Mouse (Mus musculus) limb, embryonic 11.5 days (tissue): ENCODE measurements around the gene Dlgap1. TPM values are rescaled to one million over a fixed set of nuclear protein-coding genes. Genes with fewer than 3 reads are reported as not detected.
A peak's percentile ranks its signal among the peaks of the same experiment; 100 is the strongest.
"Not testable (repeated sequence)": the region's sequence is repeated elsewhere in the genome, so short reads cannot be mapped to it uniquely, and the experiment has no call there.

Source experiments
- ATAC-seq: fragments of 200-750 bp; cut with Nextera tagmentation; 2 replicates; pipeline ENCODE4 v1.8.0; 2017; ENCODE audit warnings: low read depth; ENCODE audit not compliant: insufficient number of reproducible peaks, low FRiP score, low TSS enrichment
- DNase-seq: peaks from one replicate; pipeline ENCODE4 v3.0.0-alpha.2; 2015; ENCODE audit warnings: low spot score
- H3K27ac ChIP-seq: fragments of 300-500 bp; sonication (generic); replicated peaks from 2 replicates; pipeline ENCODE4 v1.5.1; 2014; ENCODE audit warnings: low read depth, mild to moderate bottlenecking, low read length
- H3K27me3 ChIP-seq: fragments of 300-500 bp; sonication (generic); 2 replicates; pipeline ENCODE4 v1.6.1; 2014; ENCODE audit warnings: mild to moderate bottlenecking, low read length, mixed read lengths; ENCODE audit not compliant: control insufficient read depth, insufficient read depth
- H3K36me3 ChIP-seq: fragments of 300-500 bp; sonication (generic); 2 replicates; pipeline ENCODE4 v1.6.1; 2014; ENCODE audit warnings: mild to moderate bottlenecking, low read length, moderate library complexity, mixed read lengths; ENCODE audit not compliant: control insufficient read depth, insufficient read depth
- H3K4me1 ChIP-seq: fragments of 300-500 bp; sonication (generic); 2 replicates; pipeline ENCODE4 v1.6.1; 2014; ENCODE audit warnings: low read length, mixed read lengths; ENCODE audit not compliant: control insufficient read depth, insufficient read depth
- H3K4me2 ChIP-seq: fragments of 300-500 bp; sonication (generic); 2 replicates; pipeline ENCODE4 v1.6.1; 2014; ENCODE audit warnings: low read depth, mild to moderate bottlenecking, moderate library complexity; ENCODE audit not compliant: severe bottlenecking
- H3K4me3 ChIP-seq: fragments of 300-500 bp; sonication (generic); 2 replicates; pipeline ENCODE4 v1.5.1; 2014; ENCODE audit warnings: low read depth, low read length
- H3K9ac ChIP-seq: fragments of 300-500 bp; sonication (generic); 2 replicates; pipeline ENCODE4 v1.6.1; 2014; ENCODE audit warnings: mild to moderate bottlenecking, low read length
- H3K9me3 ChIP-seq: fragments of 300-500 bp; sonication (generic); 2 replicates; pipeline ENCODE4 v1.6.1; 2016; ENCODE audit warnings: low read length; ENCODE audit not compliant: control insufficient read depth
- WGBS: fragments of 180-500 bp; shearing (Covaris S2); extraction: QIAGEN DNeasy Blood & Tissue Kit; methylation state at CpG from one replicate; pipeline ENCODE4 v1.1.7; 2014; 5-methylcytosine and 5-hydroxymethylcytosine counted together
- polyA plus RNA-seq: library from polyadenylated mRNA; unstranded; fragments of >200 nt; fragmentation: Nextera tagmentation; extraction: Ambion mirVana; gene quantifications from 2 replicates; pipeline ENCODE4 v1.2.1, GENCODE M21; 2014

Dlgap1 gene
- polyA plus RNA-seq, 1 experiment from 2014 or later = 0.65 TPM

DNA sequence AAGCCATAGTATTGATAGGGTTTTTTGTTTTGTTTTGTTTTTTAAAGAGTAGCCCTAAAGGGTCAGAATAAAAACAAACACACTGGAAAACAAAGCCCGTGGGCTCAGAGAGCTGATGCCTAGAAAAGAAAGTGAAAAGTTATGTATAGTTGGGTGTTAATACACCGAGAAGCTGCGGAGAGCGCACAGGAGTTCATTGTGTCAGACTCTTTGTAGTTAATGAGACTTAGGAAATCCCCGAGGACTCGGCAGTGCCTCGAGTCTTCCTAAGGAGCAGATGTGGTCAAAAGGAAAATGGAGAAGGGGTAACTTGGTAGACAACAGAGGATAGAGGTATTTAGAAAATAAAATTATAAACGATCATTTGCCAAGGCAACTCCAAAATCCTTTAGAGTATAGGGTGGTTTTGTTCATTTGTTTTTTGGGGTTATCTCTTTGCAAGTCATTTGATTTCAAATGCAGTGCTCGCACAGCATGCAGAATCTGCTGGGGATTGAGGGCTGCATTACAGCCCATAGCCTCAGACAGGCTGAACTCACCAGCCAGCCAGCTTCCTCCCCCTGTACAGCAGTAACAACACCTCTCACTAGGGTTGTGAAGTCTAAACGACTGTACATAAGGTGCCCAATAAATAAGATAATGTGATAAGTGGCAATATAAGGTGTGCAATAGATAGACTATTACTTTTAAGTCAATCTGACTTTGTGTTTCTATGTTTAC lies 866.4 kb downstream of the Dlgap1 start:
- 2% methylated on average over 10 of the region's 10 CpGs for WGBS
- H3K36me3 ChIP-seq = no peaks in the 10 kb centered on the region
- H3K27ac ChIP-seq = no peak overlapping the region
- no peaks in the 10 kb centered on the region for H3K27me3 ChIP-seq
- peaks cover 10% of the 10 kb centered on the region for H3K4me1 ChIP-seq
- peak overlapping the region; percentile 30; the same call in 1 of the 2 replicates for H3K4me3 ChIP-seq
- no peaks in the 10 kb centered on the region for H3K9me3 ChIP-seq
- DNase-seq (no peak), ATAC-seq (no peak)
- H3K9ac ChIP-seq = no peak overlapping the region
- H3K4me2 ChIP-seq = peak overlapping the region; percentile 67

DNA sequence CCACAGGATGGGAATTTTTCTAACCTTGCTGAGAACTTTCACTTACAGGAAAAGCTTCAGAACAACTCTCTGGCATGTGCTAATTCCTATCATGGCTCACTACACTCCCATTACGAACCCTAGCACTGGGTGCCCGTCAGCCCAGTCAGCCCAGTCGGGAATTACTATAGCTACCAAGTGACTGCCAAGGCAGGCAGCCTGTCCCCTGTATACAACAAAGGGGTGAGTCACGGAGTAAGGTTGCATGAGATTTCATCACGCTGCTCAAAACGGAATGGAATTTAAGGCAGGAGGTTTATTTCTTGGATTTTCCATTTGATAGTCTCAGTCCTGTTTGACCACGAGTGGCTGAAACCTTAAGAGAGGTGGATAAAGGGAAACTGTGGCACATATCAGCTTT lies 867.9 kb downstream of the Dlgap1 start:
- no peak overlapping the region for H3K27ac ChIP-seq
- no peak for DNase-seq
- H3K4me2 ChIP-seq = no peak overlapping the region
- ATAC-seq = no peak
- peaks cover 4% of the 10 kb centered on the region; the same call in 1 of the 2 replicates for H3K36me3 ChIP-seq
- peaks cover 10% of the 10 kb centered on the region for H3K4me1 ChIP-seq
- 72% methylated on average over 7 of the region's 7 CpGs for WGBS
- no peak overlapping the region for H3K9ac ChIP-seq
- no peaks in the 10 kb centered on the region for H3K27me3 ChIP-seq
- H3K9me3 ChIP-seq = no peaks in the 10 kb centered on the region
- no peak overlapping the region for H3K4me3 ChIP-seq

DNA sequence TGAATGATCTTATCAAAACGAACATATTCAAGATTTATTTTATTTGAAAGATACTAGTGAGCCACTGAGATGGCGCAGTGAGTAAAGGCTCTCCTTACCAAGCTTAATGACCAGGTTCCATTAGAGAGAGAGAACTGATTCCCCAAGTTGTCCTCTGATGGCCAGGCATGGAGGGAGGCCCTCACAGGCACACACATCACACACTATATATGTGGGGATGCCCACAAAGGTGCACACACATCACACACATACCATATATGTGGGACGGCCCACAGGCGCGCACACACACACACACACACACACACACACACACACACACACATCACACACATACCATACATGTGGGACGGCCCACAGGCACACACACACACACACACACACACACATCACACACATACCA lies 868.6 kb downstream of the Dlgap1 start:
- DNase-seq, H3K9ac ChIP-seq, H3K4me3 ChIP-seq, H3K36me3 ChIP-seq, H3K4me1 ChIP-seq, H3K27me3 ChIP-seq, H3K27ac ChIP-seq, ATAC-seq, H3K4me2 ChIP-seq, H3K9me3 ChIP-seq: not testable (repeated sequence)
- 80% methylated on average over 3 of the region's 6 CpGs for WGBS

DNA sequence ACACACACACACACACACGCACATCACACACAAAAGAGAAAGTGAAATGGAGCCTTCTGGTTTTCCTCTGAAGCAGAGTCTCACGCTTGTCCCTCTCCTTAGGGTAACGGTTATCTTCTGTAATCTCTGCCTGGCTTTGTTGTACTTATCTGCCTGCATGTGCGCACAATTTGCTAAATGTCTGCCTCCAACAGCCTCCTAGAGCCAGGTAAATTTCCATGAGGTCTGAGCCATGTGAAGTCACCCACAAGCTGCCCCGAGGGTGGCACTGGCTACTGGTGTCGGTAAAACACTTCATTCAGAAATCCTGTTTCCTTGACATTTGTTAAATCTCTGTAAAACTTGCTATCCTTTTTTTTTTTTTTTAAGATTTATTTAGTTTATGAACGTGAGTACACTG lies 869.2 kb downstream of the Dlgap1 start:
- H3K4me2 ChIP-seq = no peak overlapping the region
- WGBS = 81% methylated on average over 7 of the region's 7 CpGs
- no peak for DNase-seq

DNA sequence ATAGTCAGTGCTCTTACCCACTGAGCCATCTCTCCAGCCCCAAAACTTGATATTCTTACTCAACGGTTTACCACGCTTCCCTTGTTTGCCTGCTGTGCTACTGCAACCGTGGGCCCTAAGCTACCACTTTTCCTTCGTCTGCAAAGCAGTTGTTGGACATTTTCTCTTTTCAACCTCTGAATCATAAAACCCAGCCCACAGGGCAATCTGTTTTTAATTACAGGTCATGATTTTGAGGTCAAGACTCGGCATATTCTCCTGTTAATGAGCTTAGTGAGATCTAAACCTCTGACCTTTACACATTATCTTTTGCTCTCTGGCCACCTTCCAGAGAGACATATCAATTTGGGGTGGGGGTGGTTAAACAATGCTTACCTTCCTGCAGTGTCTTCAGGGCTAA lies 869.7 kb downstream of the Dlgap1 start:
- H3K36me3 ChIP-seq = peaks cover 9% of the 10 kb centered on the region
- H3K4me3 ChIP-seq = no peak overlapping the region
- H3K4me1 ChIP-seq = peaks cover 11% of the 10 kb centered on the region
- no peaks in the 10 kb centered on the region for H3K9me3 ChIP-seq
- no peaks in the 10 kb centered on the region for H3K27me3 ChIP-seq
- 20% methylated on average over 5 of the region's 5 CpGs for WGBS
- H3K27ac ChIP-seq = no peak overlapping the region
- no peak for ATAC-seq
- H3K4me2 ChIP-seq = no peak overlapping the region
- H3K9ac ChIP-seq = no peak overlapping the region
- peak; percentile 34 for DNase-seq

More for the DNA sequence above, 869.2 kb downstream of the Dlgap1 start:
- Histone ChIP-seq H3K4me1 (peaks cover 10% of the 10 kb centered on the region), H3K9ac (no peak overlapping the region), H3K4me3 (no peak overlapping the region), H3K36me3 (peaks cover 7% of the 10 kb centered on the region), H3K27ac (no peak overlapping the region), H3K9me3 (no peaks in the 10 kb centered on the region), H3K27me3 (no peaks in the 10 kb centered on the region)
- ATAC-seq = no peak

DNA sequence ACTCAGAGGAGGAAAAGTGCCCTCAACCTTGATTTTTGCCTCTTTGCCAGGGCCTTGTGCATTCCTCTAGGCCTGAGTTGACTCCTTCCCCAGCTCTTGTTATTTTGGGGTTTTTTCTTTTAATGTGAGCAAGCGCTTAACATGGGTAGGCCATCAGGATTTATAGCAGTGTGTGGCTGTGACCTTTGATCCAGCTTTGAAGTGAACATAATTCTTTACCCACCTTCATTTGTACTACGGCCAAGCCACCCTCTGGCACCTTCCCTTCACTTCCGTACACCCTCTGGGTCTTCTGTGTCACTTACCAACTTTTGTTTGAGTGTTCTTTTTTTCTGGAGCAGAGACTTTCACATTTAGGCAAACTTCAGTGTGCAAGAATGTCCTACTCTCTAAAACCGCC lies 874.4 kb downstream of the Dlgap1 start:
- no peak overlapping the region for H3K9ac ChIP-seq
- no peak for DNase-seq
- H3K4me1 ChIP-seq = 0 out of 2 replicates have a peak, but pooled peaks cover 8% of the 10 kb centered on the region
- H3K36me3 ChIP-seq = peaks cover 12% of the 10 kb centered on the region
- 37% methylated on average over 4 of the region's 4 CpGs for WGBS
- no peak for ATAC-seq
- H3K27ac ChIP-seq = no peak overlapping the region
- H3K4me3 ChIP-seq = no peak overlapping the region
- no peak overlapping the region for H3K4me2 ChIP-seq
- H3K9me3 ChIP-seq = no peaks in the 10 kb centered on the region
- no peaks in the 10 kb centered on the region for H3K27me3 ChIP-seq

DNA sequence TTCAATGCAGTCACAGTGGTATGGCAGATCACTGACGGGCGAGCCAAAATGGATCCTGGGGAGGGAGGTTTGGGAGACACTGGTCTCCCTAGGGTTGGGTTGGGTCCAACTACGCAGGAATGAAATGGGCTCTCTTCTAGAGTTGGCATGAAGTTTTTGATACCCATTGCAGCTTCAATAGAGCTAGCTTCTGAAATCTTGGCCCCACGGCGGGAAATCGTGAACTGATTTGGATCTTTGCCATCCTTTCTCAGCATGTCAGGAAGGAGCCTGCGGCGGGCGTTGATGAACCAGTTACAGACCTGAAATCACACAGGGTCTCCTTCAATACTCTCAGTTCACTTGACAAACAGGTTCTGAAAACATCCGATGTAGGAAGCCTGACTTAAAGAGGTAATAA lies 876.1 kb downstream of the Dlgap1 start:
- Histone ChIP-seq H3K27ac (no peak overlapping the region), H3K4me2 (no peak overlapping the region), H3K4me1 (0 out of 2 replicates have a peak, but pooled peaks cover 8% of the 10 kb centered on the region), H3K36me3 (peaks cover 12% of the 10 kb centered on the region), H3K9me3 (no peaks in the 10 kb centered on the region), H3K9ac (no peak overlapping the region), H3K4me3 (no peak overlapping the region), H3K27me3 (no peaks in the 10 kb centered on the region)
- no peak for DNase-seq
- no peak for ATAC-seq
- WGBS = 86% methylated on average over 10 of the region's 10 CpGs

DNA sequence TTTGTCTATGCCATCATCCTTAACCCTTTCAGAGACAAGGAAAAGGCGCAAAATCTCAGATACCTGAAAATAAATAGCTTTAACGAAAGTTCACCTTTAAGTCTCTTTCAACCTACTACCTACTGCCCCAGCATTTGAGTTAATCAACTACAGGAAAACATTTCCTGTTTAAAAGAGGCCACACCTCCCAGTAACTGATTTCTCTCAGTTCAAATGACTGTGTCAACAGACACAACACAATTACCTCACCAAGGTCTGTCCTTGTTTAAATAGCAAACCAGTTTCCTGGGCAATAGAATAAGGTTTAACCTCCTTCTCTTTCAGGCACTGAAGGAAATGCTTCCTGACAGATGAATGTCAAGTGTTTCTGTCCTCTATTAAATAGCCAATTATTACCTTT lies 876.7 kb downstream of the Dlgap1 start:
- no peak overlapping the region for H3K4me3 ChIP-seq

More for the DNA sequence above, 876.7 kb downstream of the Dlgap1 start:
- Histone ChIP-seq H3K4me1 (0 out of 2 replicates have a peak, but pooled peaks cover 8% of the 10 kb centered on the region), H3K4me2 (no peak overlapping the region), H3K9me3 (no peaks in the 10 kb centered on the region), H3K27me3 (no peaks in the 10 kb centered on the region), H3K9ac (no peak overlapping the region), H3K27ac (no peak overlapping the region), H3K36me3 (peaks cover 8% of the 10 kb centered on the region)
- no peak for DNase-seq
- WGBS = 85% methylated on average over 2 of the region's 2 CpGs
- no peak for ATAC-seq
